Mouse (Mus musculus) left cerebral cortex, postnatal 36 days (tissue): Measurements from ENCODE around the gene Calhm3. TPM values are rescaled to one million over a fixed set of nuclear protein-coding genes. Genes with fewer than 3 reads are reported as not detected.

ENCODE experiments used
- DNase-seq, 2 experiments: peaks; one replicate each; pipeline ENCODE4 v3.0.0; 2021 to 2022; ENCODE audit warnings: low spot score in 2 of 2, mixed read lengths in 1 of 2
- intact Hi-C: fragments of 180-260 bp; cut with DNase I; formaldehyde crosslinking; loops from one replicate; pipeline ENCODE4 v1.15.1; 2025
- total RNA-seq, 2 experiments: library from RNA; stranded (reverse); gene quantifications; 2 replicates each; pipeline ENCODE4 v1.2.3; 2021

The Calhm3 gene
- total RNA-seq, 2 experiments from 2014 or later: not detected

DNA sequence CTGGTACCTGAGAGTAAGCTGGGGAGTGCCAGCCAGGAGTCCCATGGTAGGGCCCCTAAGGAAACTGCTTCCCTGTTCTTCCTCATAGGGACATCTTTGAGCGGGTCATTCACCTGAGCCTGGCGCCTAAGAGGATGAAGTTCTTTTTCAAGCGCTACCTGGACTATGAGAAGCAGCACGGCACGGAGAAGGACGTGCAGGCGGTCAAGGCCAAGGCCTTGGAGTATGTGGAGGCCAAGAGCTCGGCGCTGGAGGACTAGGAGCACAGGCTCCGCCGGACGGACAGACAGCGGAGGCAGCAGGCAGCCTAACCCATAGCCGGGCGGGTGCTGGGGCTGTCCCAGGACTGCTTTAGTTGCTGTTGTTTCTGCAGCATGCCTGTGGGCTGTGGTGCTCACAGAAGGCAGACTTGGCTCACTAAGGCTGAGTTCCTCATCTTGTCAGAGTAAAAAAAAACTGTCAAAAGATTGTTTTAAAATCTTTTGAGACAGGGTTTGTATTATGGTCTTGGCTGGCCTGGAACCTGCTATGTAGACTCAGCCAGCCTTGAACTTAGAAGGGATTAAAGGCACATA is 26.9 kb downstream of the Calhm3 start:
- DNase-seq: no peak
- intact Hi-C loops: no loop called here

- DNase-seq: no peak
- intact Hi-C loops: no loop called here
Measured at GRCm38 (mm10) chr19:47128835-47129234, 28.7 kb downstream of the Calhm3 start.

DNA sequence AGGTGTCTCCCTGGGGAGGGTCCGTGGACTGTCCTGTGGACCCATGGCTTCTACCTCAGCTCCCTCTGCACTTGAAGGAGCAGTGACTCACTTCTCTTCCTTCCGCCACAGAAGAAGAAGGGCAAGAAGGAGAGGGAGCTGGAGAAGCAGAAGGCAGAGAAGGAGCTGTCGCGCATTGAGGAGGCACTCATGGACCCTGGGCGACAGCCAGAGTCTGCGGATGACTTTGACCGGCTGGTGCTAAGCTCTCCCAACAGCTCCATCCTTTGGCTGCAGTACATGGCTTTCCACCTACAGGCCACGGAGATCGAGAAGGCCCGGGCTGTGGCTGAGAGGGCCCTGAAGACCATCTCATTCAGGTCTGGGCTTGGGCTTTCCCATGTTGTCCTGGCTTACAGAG is 29.4 kb downstream of the Calhm3 start:
- peak in 1 of 2 experiments; percentile 47 for DNase-seq
- intact Hi-C loops: no loop called here

DNA sequence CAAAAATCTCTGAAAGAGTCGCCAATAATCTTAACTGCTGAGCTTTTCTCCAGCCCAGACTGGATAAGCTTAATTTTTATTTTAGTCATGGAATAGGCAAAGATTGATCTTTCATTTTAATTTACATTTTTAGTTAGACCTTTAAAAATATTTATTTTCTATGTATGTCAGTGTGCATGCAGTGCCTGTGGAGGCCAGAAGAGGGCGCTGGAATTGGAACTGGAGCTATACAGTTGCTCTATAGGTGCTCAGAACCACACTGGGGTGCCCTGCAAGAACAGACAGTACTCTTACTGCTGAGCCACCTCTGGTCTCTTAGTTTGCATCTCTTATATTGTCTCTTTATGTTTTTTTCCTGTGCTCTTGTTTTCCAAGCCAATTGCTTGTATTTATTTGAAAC is 34.8 kb downstream of the Calhm3 start:
- no peak for DNase-seq
- intact Hi-C loops: no loop called here

DNA sequence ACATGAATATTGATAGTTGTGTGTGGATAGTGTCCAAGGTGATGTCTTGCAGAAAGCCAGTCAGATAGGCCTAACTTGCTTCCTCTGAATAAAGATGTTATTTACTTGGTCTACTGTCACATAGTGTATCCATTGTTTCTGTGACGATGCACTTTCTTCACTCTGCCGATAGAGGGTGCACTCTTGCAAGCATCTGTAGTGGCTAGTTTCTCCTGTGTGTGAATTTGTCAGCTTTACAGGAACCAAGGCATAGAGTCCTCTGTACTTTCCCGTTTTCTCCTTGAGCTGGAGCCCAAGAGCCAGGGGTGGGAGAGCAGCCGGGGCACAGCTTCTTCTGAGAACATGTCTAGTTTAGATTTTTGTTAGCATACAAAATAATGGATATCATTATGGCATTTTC is 36.5 kb downstream of the Calhm3 start:
- intact Hi-C loops: loop anchor here (2.0 kb wide), 1 partner anchor 48 kb away; no protein-coding TSS in a partner anchor
- no peak for DNase-seq

GRCm38 (mm10) chr19:47118634-47119033 is 38.9 kb downstream of the Calhm3 start:
- no peak for DNase-seq
- intact Hi-C loops: no loop called here

GRCm38 (mm10) chr19:47104641-47105271 is 52.8 kb downstream of the Calhm3 start:
- intact Hi-C loops: no loop called here
- DNase-seq: no peak

Other genes starting within 250 kb of the Calhm3 start
- 100 to 1,000 TPM; 209 to 221 TPM for gene Ina, start 143.1 kb downstream of the Calhm3 start, total RNA-seq
- gene Nt5c2, start 142.6 kb downstream of the Calhm3 start, total RNA-seq: 10 to 100 TPM; 68.1 to 78.8 TPM
- gene Pcgf6, start 106.9 kb downstream of the Calhm3 start, total RNA-seq: 10 to 100 TPM; 11.7 to 18.1 TPM
- gene Taf5, start 90.0 kb downstream of the Calhm3 start, total RNA-seq: 1 to 10 TPM; 5.9 to 6.0 TPM
- 100 to 1,000 TPM; 648 to 693 TPM for gene Usmg5, start 67.1 kb downstream of the Calhm3 start, total RNA-seq
- gene Pdcd11, start 67.0 kb downstream of the Calhm3 start, total RNA-seq: 10 to 100 TPM; 12.5 to 16.2 TPM
- 1 to 10 TPM; 6.1 to 6.7 TPM for gene Calhm2, start 19.5 kb downstream of the Calhm3 start, total RNA-seq
- not detected for gene Calhm1, start 13.5 kb downstream of the Calhm3 start, total RNA-seq
- gene Neurl1a, start 21.1 kb upstream of the Calhm3 start, total RNA-seq: 100 to 1,000 TPM; 201 to 207 TPM